Mouse (Mus musculus) brown adipose tissue, adult 24 weeks (tissue): ENCODE data around the gene Neurl4. TPM values are rescaled to one million over a fixed set of nuclear protein-coding genes. Genes with fewer than 3 reads are reported as not detected.
"Not testable (repeated sequence)": the region's sequence is repeated elsewhere in the genome, so short reads cannot be mapped to it uniquely, and the experiment has no call there.

Experiments
- H3K27ac ChIP-seq: fragments of 200-500 bp; replicated peaks from 2 replicates; pipeline ENCODE4 v1.5.1; 2012; ENCODE audit warnings: low read depth, mild to moderate bottlenecking, low read length
- H3K4me1 ChIP-seq: fragments of 200-500 bp; 2 replicates; pipeline ENCODE4 v1.6.1; 2012; ENCODE audit warnings: low read length, mixed read lengths; ENCODE audit not compliant: control insufficient read depth, insufficient read depth, insufficient read length
- H3K4me3 ChIP-seq: fragments of 200-500 bp; 2 replicates; pipeline ENCODE4 v1.5.1; 2012; ENCODE audit warnings: low read depth, mild to moderate bottlenecking, low read length, moderate library complexity; ENCODE audit not compliant: insufficient read depth
- polyA plus RNA-seq: library from polyadenylated mRNA; stranded (reverse); fragments of >200 nt; gene quantifications from 2 replicates; pipeline ENCODE4 v1.2.4, GENCODE M21; 2012; ENCODE audit not compliant: missing spikeins, insufficient read depth, insufficient read length

Neurl4 gene
- polyA plus RNA-seq = 16.9 and 18.4 TPM in 2 replicates

- peaks cover 8% of the 10 kb centered on the region; the same call in 1 of the 2 replicates for H3K4me1 ChIP-seq
- peak within 1 kb of the TSS; percentile 93 for H3K27ac ChIP-seq
- peak within 1 kb of the TSS; percentile 67 for H3K4me3 ChIP-seq
These were observed at the start of gene Neurl4, which contains the start of gene 2810408A11Rik for GRCm38 (mm10) chr11:69900471-69901405. Neurl4 (plus strand) TSS chr11:69901072. 2810408A11Rik (minus strand) TSS chr11:69900987.

- Histone ChIP-seq H3K27ac (no peak overlapping the region), H3K4me3 (no peak overlapping the region), H3K4me1 (peaks cover 5% of the 10 kb centered on the region)
These were observed 46.9 kb upstream of the Neurl4 start for GRCm38 (mm10) chr11:69853994-69854393.

GRCm38 (mm10) chr11:69854680-69855079 lies 46.2 kb upstream of the Neurl4 start:
- Histone ChIP-seq H3K4me1 (peaks cover 5% of the 10 kb centered on the region), H3K27ac (peak overlapping the region; percentile 73), H3K4me3 (no peak overlapping the region)

GRCm38 (mm10) chr11:69855347-69855746 lies 45.5 kb upstream of the Neurl4 start:
- Histone ChIP-seq H3K4me1 (peaks cover 5% of the 10 kb centered on the region), H3K27ac (no peak overlapping the region), H3K4me3 (no peak overlapping the region)

- Histone ChIP-seq H3K27ac (no peak within 1 kb of the TSS), H3K4me1 (peaks cover 5% of the 10 kb centered on the region), H3K4me3 (no peak within 1 kb of the TSS)
These were observed 42.5 kb upstream of the Neurl4 start, which contains the start of gene Tnk1 for GRCm38 (mm10) chr11:69858113-69858998. Tnk1 (minus strand) TSS chr11:69858730.

- H3K27ac ChIP-seq, H3K4me3 ChIP-seq, H3K4me1 ChIP-seq: not testable (repeated sequence)
These were observed 37.1 kb upstream of the Neurl4 start for GRCm38 (mm10) chr11:69863729-69864128.

- Histone ChIP-seq H3K4me1 (peaks cover 8% of the 10 kb centered on the region; the same call in 1 of the 2 replicates), H3K27ac (no peak overlapping the region), H3K4me3 (no peak overlapping the region)
These were observed 36.6 kb upstream of the Neurl4 start for GRCm38 (mm10) chr11:69864138-69864860.

GRCm38 (mm10) chr11:69865561-69865960 lies 35.3 kb upstream of the Neurl4 start:
- Histone ChIP-seq H3K27ac (peak overlapping the region; percentile 59), H3K4me1 (peaks cover 8% of the 10 kb centered on the region; the same call in 1 of the 2 replicates), H3K4me3 (peak overlapping the region; percentile 36; the same call in 1 of the 2 replicates)

- H3K4me1 ChIP-seq = peaks cover 9% of the 10 kb centered on the region; the same call in 1 of the 2 replicates
- no peak overlapping the region for H3K4me3 ChIP-seq
- H3K27ac ChIP-seq = 0 out of 2 replicates have a peak overlapping the region, but pooled peaks have one; percentile 19
These were observed 33.5 kb upstream of the Neurl4 start for GRCm38 (mm10) chr11:69867335-69867734.

GRCm38 (mm10) chr11:69870289-69871069 lies 30.4 kb upstream of the Neurl4 start:
- H3K27ac ChIP-seq = 0 out of 2 replicates have a peak overlapping the region, but pooled peaks have one; percentile 47
- H3K4me1 ChIP-seq = peaks cover 9% of the 10 kb centered on the region; the same call in 1 of the 2 replicates
- no peak overlapping the region for H3K4me3 ChIP-seq

GRCm38 (mm10) chr11:69871822-69872221 lies 29.1 kb upstream of the Neurl4 start:
- Histone ChIP-seq H3K4me3 (no peak overlapping the region), H3K4me1 (peaks cover 10% of the 10 kb centered on the region; the same call in 1 of the 2 replicates), H3K27ac (no peak overlapping the region)

GRCm38 (mm10) chr11:69872451-69872850 lies 28.4 kb upstream of the Neurl4 start:
- no peak overlapping the region for H3K27ac ChIP-seq
- peaks cover 5% of the 10 kb centered on the region; the same call in 1 of the 2 replicates for H3K4me1 ChIP-seq
- H3K4me3 ChIP-seq = no peak overlapping the region

GRCm38 (mm10) chr11:69876186-69876585 lies 24.7 kb upstream of the Neurl4 start:
- peak overlapping the region; percentile 30 for H3K27ac ChIP-seq
- H3K4me1 ChIP-seq = peaks cover 6% of the 10 kb centered on the region
- no peak overlapping the region for H3K4me3 ChIP-seq
